Mouse (Mus musculus) MEL (cell line): ENCODE measurements around the gene Mcl1. TPM values are rescaled to one million over a fixed set of nuclear protein-coding genes. Genes with fewer than 3 reads are reported as not detected.

Source experiments
- DNase-seq: peaks from one replicate; pipeline ENCODE4 v3.0.0; 2011; ENCODE audit warnings: low read depth, low spot score
- H3K27ac ChIP-seq: 2 replicates; pipeline ENCODE4 v1.5.1; 2012; ENCODE audit warnings: low read depth, mild to moderate bottlenecking, control low read depth, low read length, moderate library complexity; ENCODE audit not compliant: control insufficient read depth
- H3K27me3 ChIP-seq, 2 experiments: fragments of 150-350 bp in 1 of 2; sonication (generic) in 1 of 2; 2 replicates each; pipeline ENCODE4 v1.6.1; 2012; ENCODE audit warnings: low read length in 2 of 2, mild to moderate bottlenecking in 2 of 2, improper control_type of control experiment in 1 of 2, moderate library complexity in 1 of 2; ENCODE audit not compliant: insufficient read depth in 2 of 2, control insufficient read depth in 1 of 2
- H3K36me3 ChIP-seq, 2 experiments: 2 replicates each; pipeline ENCODE4 v1.6.1; 2012 to 2014; ENCODE audit warnings: low read length in 2 of 2, improper control_type of control experiment in 1 of 2, inconsistent platforms in 1 of 2, mild to moderate bottlenecking in 1 of 2; ENCODE audit not compliant: insufficient read depth in 2 of 2, control insufficient read depth in 1 of 2
- H3K4me1 ChIP-seq, 2 experiments: fragments of 150-350 bp in 1 of 2; sonication (generic) in 1 of 2; 2 replicates each; pipeline ENCODE4 v1.6.1; 2012; ENCODE audit warnings: low read length in 2 of 2, improper control_type of control experiment in 1 of 2, mild to moderate bottlenecking in 1 of 2; ENCODE audit not compliant: insufficient read depth in 2 of 2, control insufficient read depth in 1 of 2
- H3K4me3 ChIP-seq, 2 experiments: fragments of 150-350 bp in 1 of 2; sonication (generic) in 1 of 2; 2 replicates each; pipeline ENCODE4 v1.5.1; 2012; ENCODE audit warnings: low read depth in 2 of 2, low read length in 2 of 2, mild to moderate bottlenecking in 2 of 2, moderate library complexity in 2 of 2, control low read depth in 1 of 2, improper control_type of control experiment in 1 of 2; ENCODE audit not compliant: control insufficient read depth in 1 of 2, insufficient read depth in 1 of 2
- H3K79me2 ChIP-seq: 2 replicates; pipeline ENCODE4 v1.6.1; 2012; ENCODE audit warnings: mild to moderate bottlenecking, low read length, moderate library complexity; ENCODE audit not compliant: control insufficient read depth, poor library complexity, insufficient read depth
- H3K9ac ChIP-seq: 2 replicates; pipeline ENCODE4 v1.6.1; 2012; ENCODE audit warnings: low read depth, mild to moderate bottlenecking, control low read depth, low read length, moderate library complexity; ENCODE audit not compliant: control insufficient read depth, poor library complexity, severe bottlenecking
- H3K9me3 ChIP-seq: fragments of 150-350 bp; sonication (generic); replicated peaks from 2 replicates; pipeline ENCODE4 v1.6.1; 2012; ENCODE audit warnings: mild to moderate bottlenecking, low read length, improper control_type of control experiment, moderate library complexity; ENCODE audit not compliant: insufficient read depth
- CHD1 ChIP-seq: IDR thresholded peaks from 2 replicates; pipeline ENCODE4 v1.6.1; 2012; ENCODE audit warnings: low read depth, mild to moderate bottlenecking, inconsistent platforms, low read length, improper control_type of control experiment
- CHD2 ChIP-seq: IDR thresholded peaks from 2 replicates; pipeline ENCODE4 v1.6.1; 2011; ENCODE audit warnings: low read length, improper control_type of control experiment
- E2F4 ChIP-seq: IDR thresholded peaks from 2 replicates; pipeline ENCODE4 v1.6.1; 2011; ENCODE audit warnings: low read depth, low read length, improper control_type of control experiment, borderline replicate concordance
- GATA1 ChIP-seq: IDR thresholded peaks from 2 replicates; pipeline ENCODE4 v1.6.1; 2011; ENCODE audit warnings: low read depth, low read length, improper control_type of control experiment
- MAFK ChIP-seq: IDR thresholded peaks from 2 replicates; pipeline ENCODE4 v1.6.1; 2011; ENCODE audit warnings: low read depth, mild to moderate bottlenecking, low read length, improper control_type of control experiment, borderline replicate concordance
- MEF2A ChIP-seq: IDR thresholded peaks from 2 replicates; pipeline ENCODE4 v1.6.1; 2014; ENCODE audit warnings: low read depth, mild to moderate bottlenecking, inconsistent platforms, low read length, improper control_type of control experiment; ENCODE audit not compliant: poor library complexity, insufficient replicate concordance, severe bottlenecking; ENCODE audit errors: extremely low read depth
- POLR2A ChIP-seq, 2 experiments: IDR thresholded peaks; 2 replicates each; pipeline ENCODE4 v1.6.1; 2011 to 2012; ENCODE audit warnings: low read length in 2 of 2, mild to moderate bottlenecking in 2 of 2, control low read depth in 1 of 2, improper control_type of control experiment in 1 of 2, low read depth in 1 of 2, moderate library complexity in 1 of 2; ENCODE audit not compliant: control insufficient read depth in 1 of 2, insufficient read depth in 1 of 2, poor library complexity in 1 of 2
- POLR2AphosphoS5 ChIP-seq: IDR thresholded peaks from 2 replicates; pipeline ENCODE4 v1.6.1; 2012; ENCODE audit warnings: low read depth, borderline replicate concordance, mild to moderate bottlenecking, inconsistent platforms, low read length, moderate library complexity, mixed read lengths
- RAD21 ChIP-seq: IDR thresholded peaks from 2 replicates; pipeline ENCODE4 v1.6.1; 2011; ENCODE audit warnings: mild to moderate bottlenecking, low read depth, low read length, improper control_type of control experiment
- RCOR1 ChIP-seq: IDR thresholded peaks from 2 replicates; pipeline ENCODE4 v1.6.1; 2012; ENCODE audit warnings: low read depth, mild to moderate bottlenecking, inconsistent platforms, low read length, improper control_type of control experiment
- TAL1 ChIP-seq: IDR thresholded peaks from 2 replicates; pipeline ENCODE4 v1.6.1; 2012; ENCODE audit warnings: mild to moderate bottlenecking, inconsistent platforms, low read length, moderate library complexity, mixed read lengths
- UBTF ChIP-seq: IDR thresholded peaks from 2 replicates; pipeline ENCODE4 v1.6.1; 2012; ENCODE audit warnings: low read depth, mild to moderate bottlenecking, inconsistent platforms, low read length, improper control_type of control experiment, moderate library complexity, borderline replicate concordance; ENCODE audit not compliant: insufficient read depth
- USF2 ChIP-seq, 2 experiments: IDR thresholded peaks; 2 replicates each; pipeline ENCODE4 v1.6.1; 2011 to 2012; ENCODE audit warnings: improper control_type of control experiment in 2 of 2, low read length in 2 of 2, borderline replicate concordance in 1 of 2, inconsistent platforms in 1 of 2, low read depth in 1 of 2, mild to moderate bottlenecking in 1 of 2; ENCODE audit not compliant: insufficient read depth in 1 of 2
- ZC3H11A ChIP-seq: IDR thresholded peaks from 2 replicates; pipeline ENCODE4 v1.6.1; 2012; ENCODE audit warnings: low read depth, mild to moderate bottlenecking, inconsistent platforms, low read length, improper control_type of control experiment
- ZNF384 ChIP-seq: IDR thresholded peaks from 2 replicates; pipeline ENCODE4 v1.6.1; 2012; ENCODE audit warnings: low read depth, mild to moderate bottlenecking, inconsistent platforms, low read length, improper control_type of control experiment
- polyA plus RNA-seq, 2 experiments: library from polyadenylated mRNA; stranded (reverse) in 1 of 2; unstranded in 1 of 2; fragments of >175 nt in 1 of 2; fragments of >200 nt in 1 of 2; gene quantifications; 2 replicates each; pipeline versions ENCODE4 v1.2.1 to v1.2.4; 2012; ENCODE audit warnings: low replicate concordance in 2 of 2, low read depth in 1 of 2; ENCODE audit not compliant: insufficient read length in 2 of 2, insufficient read depth in 1 of 2, missing spikeins in 1 of 2
- total RNA-seq: library from RNA; depleted of rRNA; stranded (reverse); fragments of 300-350 nt; gene quantifications from 2 replicates; pipeline ENCODE4 v1.2.3, GENCODE M21; 2012; rRNA removed

The Mcl1 gene
- total RNA-seq, result 140 and 142 TPM in 2 replicates
- polyA plus RNA-seq, result 100 to 1,000 TPM; 156 to 211 TPM

DNA sequence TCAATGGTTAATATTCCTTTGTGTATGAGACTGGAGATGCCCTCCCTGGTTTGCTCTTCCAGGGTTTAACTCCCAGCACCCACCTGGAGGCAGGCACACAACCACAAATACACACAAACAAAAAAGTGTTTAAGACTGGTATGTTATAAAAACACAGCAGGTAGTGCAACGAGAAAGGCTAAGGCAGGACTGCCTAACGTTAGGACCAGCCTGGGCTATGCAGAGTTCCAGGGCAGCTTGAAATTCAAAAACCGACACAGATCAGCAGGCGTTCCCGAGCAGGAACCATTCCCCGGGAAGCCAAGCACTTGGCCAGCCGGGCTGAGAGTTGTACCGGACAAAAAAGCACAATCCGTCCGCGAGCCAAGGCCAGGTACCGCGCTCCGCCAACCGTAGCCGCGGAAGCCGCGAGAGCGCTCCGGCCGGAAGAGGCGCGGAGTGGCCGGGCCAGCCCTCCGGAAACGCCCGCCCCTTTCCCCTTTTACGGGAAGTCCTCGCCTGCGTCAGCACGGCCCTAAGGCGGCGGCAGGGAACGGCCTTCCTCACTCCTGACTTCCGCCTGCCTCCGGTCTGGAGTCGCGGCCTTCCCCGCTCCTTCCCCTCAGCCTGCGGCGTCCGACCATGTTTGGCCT lies at the start of gene Mcl1:
Gene Mcl1 (plus strand): TSS at position 553 of the 632 bp plus-strand sequence.
- Histone ChIP-seq H3K36me3 (peaks cover 33 to 39% of the 10 kb centered on the region in 2 experiments), H3K27ac (peak within 1 kb of the TSS; percentile 83), H3K9ac (peak within 1 kb of the TSS; percentile 92), H3K79me2 (peaks cover 46% of the 10 kb centered on the region), H3K9me3 (no peaks in the 10 kb centered on the region), H3K27me3 (no peaks in the 10 kb centered on the region), H3K4me1 (peaks cover 29 to 30% of the 10 kb centered on the region in 2 experiments), H3K4me3 (peak within 1 kb of the TSS; percentile 64 to 90)
- peak; percentile 99 for DNase-seq
- no peak for TF ChIP-seq E2F4
- TF ChIP-seq POLR2AphosphoS5, result peak; percentile 99

DNA sequence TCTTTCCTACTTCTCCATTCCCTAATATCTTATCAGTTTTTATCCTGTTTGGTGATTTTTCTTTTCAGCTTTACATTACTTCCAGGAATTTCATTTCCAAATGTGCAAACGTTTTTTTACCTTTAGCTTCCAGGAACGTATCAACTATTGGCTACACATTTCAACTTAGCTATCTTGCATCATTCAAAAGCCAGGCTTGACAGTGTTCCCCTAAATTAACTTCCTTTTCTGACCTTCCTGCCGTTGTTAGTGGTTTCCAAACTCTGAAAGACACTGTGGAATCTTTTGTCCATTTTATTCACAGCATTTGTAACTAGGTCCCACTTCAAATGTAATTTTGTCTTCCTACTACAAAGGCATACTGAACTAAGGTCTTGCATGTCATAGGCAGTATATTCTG lies 49.4 kb upstream of the Mcl1 start:
- H3K79me2 ChIP-seq, result no peaks in the 10 kb centered on the region
- TF ChIP-seq CHD2 (no peak), USF2 (IDR thresholded peaks at IDR 0.05; ENCODE audit: borderline replicate concordance in 1 of 2, insufficient read depth in 1 of 2, low read depth in 1 of 2, low read length in 2 of 2) (no peak), UBTF (no peak), RCOR1 (peak; percentile 33; the same call in 1 of the 2 replicates), ZC3H11A (no peak), MEF2A (no peak), GATA1 (no peak), ZNF384 (no peak)
- peaks cover 0 to 24% of the 10 kb centered on the region in 2 experiments; a peak in 2 of 4 replicates for H3K36me3 ChIP-seq
- no peak overlapping the region for H3K27ac ChIP-seq
- H3K4me1 ChIP-seq, result no peaks in the 10 kb centered on the region
- H3K4me3 ChIP-seq, result no peak overlapping the region
- no peak for DNase-seq
- no peaks in the 10 kb centered on the region for H3K9me3 ChIP-seq
- H3K9ac ChIP-seq, result no peak overlapping the region
- H3K27me3 ChIP-seq, result no peaks in the 10 kb centered on the region

DNA sequence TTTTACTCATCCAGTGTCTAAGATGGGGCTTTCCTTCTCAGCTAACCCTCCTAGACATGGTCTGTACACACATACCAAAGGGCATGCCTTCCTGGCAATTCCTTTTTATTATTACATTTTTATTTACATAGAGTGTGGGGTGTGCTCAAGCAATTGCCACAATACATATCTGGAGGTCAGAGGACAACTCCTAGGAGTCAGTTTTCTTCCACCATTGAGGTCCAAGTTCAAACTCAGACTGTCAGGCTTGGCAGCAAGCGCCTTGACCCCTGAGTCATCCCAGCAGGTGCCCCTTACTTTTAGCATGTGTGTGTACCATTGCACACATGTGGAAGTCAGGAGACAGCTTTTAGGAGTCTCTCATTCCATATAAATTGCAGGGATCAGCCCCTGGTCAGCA lies 44.6 kb upstream of the Mcl1 start:
- H3K27ac ChIP-seq, result no peak overlapping the region
- H3K36me3 ChIP-seq, result peaks cover 0 to 27% of the 10 kb centered on the region in 2 experiments; a peak in 2 of 4 replicates
- TF ChIP-seq RAD21, result no peak
- no peak for TF ChIP-seq TAL1
- 0 out of 4 replicates have a peak, but pooled peaks of 1 of the 2 experiments have one; percentile 22 for TF ChIP-seq POLR2A (IDR thresholded peaks at IDR 0.05; ENCODE audit: control insufficient read depth in 1 of 2, insufficient read depth in 1 of 2, low read depth in 1 of 2, low read length in 2 of 2, poor library complexity in 1 of 2)
- no peak for TF ChIP-seq MAFK
- no peak for TF ChIP-seq CHD1
- H3K4me3 ChIP-seq, result no peak overlapping the region
- H3K9ac ChIP-seq, result no peak overlapping the region
- H3K9me3 ChIP-seq, result no peaks in the 10 kb centered on the region
- no peaks in the 10 kb centered on the region for H3K27me3 ChIP-seq
- no peaks in the 10 kb centered on the region for H3K4me1 ChIP-seq
- DNase-seq, result no peak
- no peaks in the 10 kb centered on the region for H3K79me2 ChIP-seq
